Mouse (Mus musculus) E14TG2a.4 (cell line): ENCODE measurements at regions not wholly inside any gene's neighbourhood (a gene's known extent, or its start where the extent isn't known, plus 50 kb on each side); places are given as distances from the start of the nearest gene placed in this dataset.
"Not testable (repeated sequence)": the region's sequence is repeated elsewhere in the genome, so short reads cannot be mapped to it uniquely, and the experiment has no call there.

Experiments used
- H3K27me3 ChIP-seq: 2 replicates; pipeline ENCODE4 v1.6.1; 2014; ENCODE audit warnings: low read length, control low read depth; ENCODE audit not compliant: insufficient read depth
- H3K36me3 ChIP-seq: 2 replicates; pipeline ENCODE4 v1.6.1; 2014; ENCODE audit warnings: low read length, control low read depth; ENCODE audit not compliant: insufficient read depth
- H3K4me1 ChIP-seq: replicated peaks from 2 replicates; pipeline ENCODE4 v1.6.1; 2014; ENCODE audit warnings: low read depth, low read length, control low read depth
- H3K4me3 ChIP-seq: replicated peaks from 2 replicates; pipeline ENCODE4 v1.5.1; 2014; ENCODE audit warnings: mild to moderate bottlenecking, low read length
- H3K9me3 ChIP-seq: 2 replicates; pipeline ENCODE4 v1.6.1; 2014; ENCODE audit warnings: low read length, control low read depth
- CTCF ChIP-seq: conservative IDR thresholded peaks from 2 replicates; pipeline ENCODE4 v1.5.1; 2014; ENCODE audit warnings: low read length
- NANOG ChIP-seq: IDR thresholded peaks from 2 replicates; pipeline ENCODE4 v1.6.1; 2014; ENCODE audit warnings: borderline replicate concordance, low read length, mixed read lengths
- POU5F1 ChIP-seq: IDR thresholded peaks from 2 replicates; pipeline ENCODE4 v1.6.1; 2014; ENCODE audit warnings: low read length, borderline replicate concordance

DNA sequence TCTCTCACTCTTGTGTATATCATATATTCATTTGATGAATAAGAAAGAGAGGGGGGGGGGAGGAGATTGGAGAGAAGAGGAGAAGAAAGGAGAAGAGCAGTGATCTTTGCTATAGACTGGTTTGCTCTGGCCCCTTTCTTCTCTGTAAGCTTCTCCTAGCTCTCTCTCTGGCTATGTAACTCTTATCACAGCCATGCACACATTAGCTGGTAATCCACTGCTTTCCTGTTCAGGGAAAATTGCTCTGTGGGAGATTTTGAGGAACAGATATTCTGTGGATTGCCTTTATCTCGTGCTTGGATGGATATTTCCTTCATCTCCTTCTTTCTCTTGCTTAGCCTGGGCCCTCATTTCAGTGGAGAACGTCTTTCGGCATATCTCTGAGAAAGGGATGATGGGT lies 131.4 kb upstream of the Fam3c start:
- TF ChIP-seq POU5F1: no peak
- TF ChIP-seq CTCF: no peak
- TF ChIP-seq NANOG: no peak
- H3K27me3 ChIP-seq: no peaks in the 10 kb centered on the region
- no peak overlapping the region for H3K4me3 ChIP-seq
- H3K4me1 ChIP-seq: peaks cover 5% of the 10 kb centered on the region; the same call in 1 of the 2 replicates
- no peaks in the 10 kb centered on the region for H3K9me3 ChIP-seq
- H3K36me3 ChIP-seq: no peaks in the 10 kb centered on the region

DNA sequence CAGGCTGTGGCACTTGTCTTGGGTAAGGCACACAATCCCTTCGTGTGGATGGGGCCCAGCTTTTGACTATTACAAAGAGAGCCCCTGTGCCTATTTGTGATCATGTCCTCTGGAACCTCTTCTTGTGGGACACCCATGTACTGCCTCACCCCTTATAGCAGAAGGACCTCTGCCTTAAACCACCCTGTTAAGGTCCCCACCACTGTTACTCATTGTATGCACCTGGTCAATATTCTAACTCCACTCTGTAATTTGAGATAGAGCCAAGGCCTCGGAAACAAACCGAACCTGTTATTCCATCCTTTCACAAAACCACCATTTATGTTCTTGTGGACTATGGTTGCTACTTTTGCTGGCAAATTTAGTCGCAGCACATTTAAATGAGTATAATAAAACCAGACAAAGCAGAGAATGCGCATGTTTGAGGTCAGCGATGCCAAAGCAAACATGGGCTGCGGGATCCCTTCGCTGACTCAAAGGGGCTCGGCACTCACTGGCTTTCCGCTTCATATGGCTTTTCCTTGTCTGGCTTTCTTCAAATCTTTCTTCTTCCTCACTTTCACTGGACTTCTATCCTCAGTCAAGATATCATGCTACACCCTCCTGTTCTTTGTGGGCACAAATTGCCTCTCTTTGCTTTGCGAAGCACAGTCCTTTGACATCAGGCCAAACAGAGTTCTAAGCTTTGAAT lies 129.9 kb upstream of the Fam3c start:
- no peaks in the 10 kb centered on the region for H3K9me3 ChIP-seq
- H3K4me1 ChIP-seq: peaks cover 5% of the 10 kb centered on the region; the same call in 1 of the 2 replicates
- no peak overlapping the region for H3K4me3 ChIP-seq
- TF ChIP-seq NANOG (no peak), CTCF (no peak)
- no peaks in the 10 kb centered on the region for H3K27me3 ChIP-seq
- H3K36me3 ChIP-seq: no peaks in the 10 kb centered on the region

GRCm38 (mm10) chr6:22482257-22482656 lies 126.2 kb upstream of the Fam3c start:
- not testable (repeated sequence) for H3K4me1 ChIP-seq, H3K4me3 ChIP-seq, H3K9me3 ChIP-seq, H3K36me3 ChIP-seq, H3K27me3 ChIP-seq

GRCm38 (mm10) chr6:22474604-22475003 lies 118.6 kb upstream of the Fam3c start:
- H3K4me1 ChIP-seq: no peaks in the 10 kb centered on the region
- H3K9me3 ChIP-seq: peaks cover 10% of the 10 kb centered on the region
- no peaks in the 10 kb centered on the region for H3K36me3 ChIP-seq
- no peak overlapping the region for H3K4me3 ChIP-seq
- H3K27me3 ChIP-seq: no peaks in the 10 kb centered on the region
- no peak for TF ChIP-seq NANOG
- no peak for TF ChIP-seq CTCF
- TF ChIP-seq POU5F1: no peak

GRCm38 (mm10) chr6:22474011-22474410 lies 118.0 kb upstream of the Fam3c start:
- TF ChIP-seq CTCF (no peak), NANOG (no peak), POU5F1 (no peak)
- no peak overlapping the region for H3K4me3 ChIP-seq
- H3K4me1 ChIP-seq: no peaks in the 10 kb centered on the region
- peaks cover 10% of the 10 kb centered on the region for H3K9me3 ChIP-seq
- H3K36me3 ChIP-seq: no peaks in the 10 kb centered on the region
- H3K27me3 ChIP-seq: no peaks in the 10 kb centered on the region

DNA sequence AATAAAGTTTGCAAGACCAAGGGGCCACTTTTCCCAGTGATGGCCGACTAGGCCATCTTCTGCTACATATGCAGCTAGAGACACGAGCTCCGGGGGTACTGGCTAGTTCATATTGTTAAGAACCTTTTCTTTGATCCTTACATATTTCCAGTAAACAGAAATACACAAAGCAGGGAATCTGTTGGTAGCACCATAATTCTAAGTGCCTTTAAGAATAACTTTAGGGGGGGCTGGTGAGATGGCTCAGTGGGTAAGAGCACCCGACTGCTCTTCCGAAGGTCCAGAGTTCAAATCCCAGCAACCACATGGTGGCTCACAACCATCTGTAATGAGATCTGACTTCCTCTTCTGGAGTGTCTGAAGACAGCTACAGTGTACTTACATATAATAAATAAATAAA lies 116.4 kb upstream of the Fam3c start:
- not testable (repeated sequence) for H3K36me3 ChIP-seq, H3K27me3 ChIP-seq, H3K4me1 ChIP-seq, H3K4me3 ChIP-seq
- H3K9me3 ChIP-seq: peaks cover 10% of the 10 kb centered on the region

DNA sequence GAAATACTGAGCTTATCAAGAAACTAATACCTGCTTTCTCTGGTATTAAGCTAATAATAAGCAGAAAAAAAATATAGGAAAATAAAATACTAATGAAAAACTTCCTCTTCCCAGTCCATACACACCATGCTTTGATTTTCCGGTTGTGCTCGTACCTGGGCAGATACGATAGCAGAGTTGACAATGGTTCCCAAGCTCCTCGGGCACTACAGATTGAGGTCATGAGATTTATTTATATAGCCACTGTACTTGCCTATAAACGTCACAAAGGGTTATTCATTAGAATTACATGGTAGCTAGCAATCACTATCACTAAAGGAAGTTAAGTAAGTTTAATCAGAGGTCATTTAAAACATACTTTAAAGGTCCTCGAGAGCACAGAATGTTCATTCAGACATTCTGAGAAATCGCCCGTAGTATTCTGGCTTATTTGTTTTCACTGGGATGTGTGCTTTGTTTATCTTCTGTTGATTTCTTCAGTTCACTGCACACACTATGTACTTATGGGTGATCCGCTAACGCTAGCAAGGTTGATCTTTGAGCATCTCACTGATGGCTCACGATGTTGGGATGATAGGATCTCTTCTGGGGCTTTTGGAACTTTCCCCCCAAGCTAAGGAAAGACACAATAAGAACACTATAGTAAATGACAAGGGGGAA lies 111.4 kb upstream of the Fam3c start:
- TF ChIP-seq POU5F1: no peak
- no peak for TF ChIP-seq NANOG
- TF ChIP-seq CTCF: no peak
- Histone ChIP-seq H3K4me1 (no peaks in the 10 kb centered on the region), H3K9me3 (no peaks in the 10 kb centered on the region), H3K4me3 (no peak overlapping the region), H3K36me3 (no peaks in the 10 kb centered on the region), H3K27me3 (no peaks in the 10 kb centered on the region)

DNA sequence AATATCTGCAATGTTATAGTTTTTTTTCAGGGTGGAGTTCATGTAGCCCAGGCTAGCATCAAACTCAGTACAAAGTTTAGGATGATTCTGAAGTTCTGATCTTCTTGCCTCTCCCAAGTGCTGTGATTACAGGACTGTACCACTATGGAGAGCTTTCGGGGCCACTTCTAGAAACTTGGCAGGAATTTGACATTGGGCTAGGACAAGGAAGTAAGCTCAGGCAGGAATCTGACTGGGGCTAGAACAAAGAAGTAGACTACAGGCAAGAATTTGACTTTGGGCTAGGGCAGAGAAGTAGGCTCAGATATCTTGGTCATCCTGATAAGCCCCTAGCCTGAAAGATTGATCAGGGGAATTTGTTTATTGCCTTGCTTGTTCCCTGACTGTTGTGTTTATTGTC lies 109.9 kb upstream of the Fam3c start:
- Histone ChIP-seq H3K9me3 (no peaks in the 10 kb centered on the region), H3K36me3 (no peaks in the 10 kb centered on the region), H3K4me3 (no peak overlapping the region), H3K27me3 (no peaks in the 10 kb centered on the region), H3K4me1 (no peaks in the 10 kb centered on the region)
- TF ChIP-seq POU5F1 (no peak), NANOG (no peak), CTCF (no peak)

- Histone ChIP-seq H3K4me1 (no peaks in the 10 kb centered on the region), H3K27me3 (no peaks in the 10 kb centered on the region), H3K36me3 (no peaks in the 10 kb centered on the region), H3K4me3 (no peak overlapping the region), H3K9me3 (peaks cover 13% of the 10 kb centered on the region)
- TF ChIP-seq CTCF: no peak
- no peak for TF ChIP-seq POU5F1
- TF ChIP-seq NANOG: no peak
Observed at GRCm38 (mm10) chr6:22459440-22460016, 103.5 kb upstream of the Fam3c start.
